Mouse (Mus musculus): ENCODE measurements at regions not wholly inside any gene's neighbourhood (a gene's known extent, or its start where the extent isn't known, plus 50 kb on each side); places are given as distances from the start of the nearest gene placed in this dataset.

- WGBS: 49% methylated on average over 2 of the region's 2 CpGs
- no peak for DNase-seq (ENCODE audit: low read depth, low spot score)
These were observed 525.1 kb downstream of the Vrk1 start for GRCm38 (mm10) chr12:106535086-106535485.

DNA sequence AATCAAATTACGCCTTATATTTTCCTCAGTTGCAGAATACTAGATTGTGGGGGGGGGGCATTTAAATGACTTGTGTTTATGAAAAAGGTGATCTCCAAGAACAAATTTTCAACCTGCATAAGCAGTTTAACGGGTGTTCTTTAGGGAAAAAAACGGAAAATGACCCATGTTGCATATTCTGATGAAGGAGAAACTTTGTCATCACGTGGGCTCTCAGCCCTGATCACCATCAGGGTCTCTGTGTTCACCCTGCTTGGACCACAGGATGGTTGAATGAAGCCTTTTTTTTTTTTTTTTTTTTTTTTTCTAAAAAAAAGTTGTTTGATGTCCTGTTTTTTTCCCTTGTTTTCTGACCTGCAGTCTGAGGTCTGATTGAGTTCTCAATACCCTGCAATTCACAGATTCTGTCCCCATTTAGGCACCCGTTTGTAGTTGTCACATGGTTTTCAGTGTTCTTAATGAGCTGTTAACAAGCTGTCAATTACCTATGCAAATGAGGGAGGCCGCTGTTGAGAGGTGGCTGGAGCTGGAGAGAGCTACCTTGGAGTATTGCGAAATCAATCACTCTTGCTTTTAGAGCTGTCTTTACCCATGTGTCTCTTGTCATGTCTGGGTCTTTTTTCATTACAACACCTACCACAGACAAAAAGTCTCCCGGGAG is 525.7 kb downstream of the Vrk1 start:
- 33% methylated on average over 8 of the region's 8 CpGs for WGBS
- no peak for DNase-seq (ENCODE audit: low read depth, low spot score)

DNA sequence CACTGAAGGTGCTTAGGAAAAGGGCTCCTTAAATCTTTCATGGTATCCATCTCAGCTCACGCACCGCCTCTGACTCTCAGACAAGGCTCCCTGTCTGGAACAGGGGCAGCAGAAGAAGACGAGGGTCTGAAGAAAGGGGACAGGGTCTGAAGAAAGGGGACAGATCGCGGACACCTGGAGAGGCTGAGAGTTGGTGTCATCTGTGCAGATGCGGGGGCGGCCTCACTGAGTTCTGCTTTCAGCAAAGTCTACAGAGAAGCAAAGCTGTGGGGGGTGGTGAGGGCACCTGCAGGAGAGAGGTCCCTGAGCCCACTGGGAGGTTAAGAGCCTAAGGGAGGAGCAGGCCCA is 526.2 kb downstream of the Vrk1 start:
- DNase-seq (ENCODE audit: low read depth, low spot score): no peak
- 15% methylated on average over 7 of the region's 7 CpGs for WGBS

GRCm38 (mm10) chr12:106540003-106540402 is 530.0 kb downstream of the Vrk1 start:
- no peak for DNase-seq (ENCODE audit: low read depth, low spot score)
- 54% methylated on average over 6 of the region's 6 CpGs for whole genome bisulfite sequencing

DNA sequence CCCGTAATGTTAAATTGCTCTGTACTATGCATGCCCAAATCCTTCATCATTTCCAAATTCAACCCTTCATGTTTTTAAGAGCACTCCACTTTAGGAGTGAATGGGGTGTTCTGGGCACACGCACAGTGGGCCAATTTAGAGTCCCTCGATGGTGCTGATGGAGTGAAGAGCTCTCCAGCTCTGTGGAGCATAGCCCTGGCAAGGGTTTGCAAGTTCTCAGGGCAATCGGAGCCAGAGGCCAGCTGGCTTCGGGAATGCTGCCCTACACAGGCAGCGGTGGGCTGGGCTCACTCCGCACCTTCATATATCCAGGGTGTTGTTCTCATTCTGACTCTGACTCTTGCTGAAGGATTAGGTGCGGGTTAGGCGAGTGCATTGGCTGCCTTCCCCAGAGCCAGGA is 549.5 kb downstream of the Vrk1 start:
- WGBS: 83% methylated on average over 9 of the region's 9 CpGs
- DNase-seq (ENCODE audit: low read depth, low spot score): no peak

- 15% methylated on average over 6 of the region's 6 CpGs for WGBS
- no peak for DNase-seq (ENCODE audit: low read depth, low spot score)
These were observed 555.2 kb downstream of the Vrk1 start for GRCm38 (mm10) chr12:106565263-106565681.

DNA sequence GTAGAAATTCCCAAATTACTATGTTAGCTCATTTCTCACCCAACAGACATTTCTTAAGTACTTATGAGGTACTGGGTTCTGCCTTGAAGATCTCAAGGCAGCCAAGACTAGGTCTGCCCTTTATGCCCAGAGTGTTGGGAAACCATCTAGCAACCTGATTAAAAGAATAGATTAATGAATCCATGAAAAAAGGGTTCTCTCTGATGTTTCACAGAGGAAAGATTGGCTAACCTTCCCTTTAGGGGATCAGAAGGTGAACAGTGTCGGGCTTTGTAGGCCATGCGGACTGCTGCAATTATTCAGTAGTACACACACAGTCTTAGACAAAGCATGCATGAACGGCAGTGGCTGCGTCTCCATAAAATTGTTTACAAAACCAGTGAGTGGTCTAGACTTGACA is 556.3 kb downstream of the Vrk1 start:
- DNase-seq (ENCODE audit: low read depth, low spot score): no peak
- WGBS: 79% methylated on average over 4 of the region's 4 CpGs

- WGBS: 52% methylated on average over 5 of the region's 5 CpGs
- DNase-seq (ENCODE audit: low read depth, low spot score): no peak
These were observed 557.1 kb downstream of the Vrk1 start for GRCm38 (mm10) chr12:106567116-106567515.

DNA sequence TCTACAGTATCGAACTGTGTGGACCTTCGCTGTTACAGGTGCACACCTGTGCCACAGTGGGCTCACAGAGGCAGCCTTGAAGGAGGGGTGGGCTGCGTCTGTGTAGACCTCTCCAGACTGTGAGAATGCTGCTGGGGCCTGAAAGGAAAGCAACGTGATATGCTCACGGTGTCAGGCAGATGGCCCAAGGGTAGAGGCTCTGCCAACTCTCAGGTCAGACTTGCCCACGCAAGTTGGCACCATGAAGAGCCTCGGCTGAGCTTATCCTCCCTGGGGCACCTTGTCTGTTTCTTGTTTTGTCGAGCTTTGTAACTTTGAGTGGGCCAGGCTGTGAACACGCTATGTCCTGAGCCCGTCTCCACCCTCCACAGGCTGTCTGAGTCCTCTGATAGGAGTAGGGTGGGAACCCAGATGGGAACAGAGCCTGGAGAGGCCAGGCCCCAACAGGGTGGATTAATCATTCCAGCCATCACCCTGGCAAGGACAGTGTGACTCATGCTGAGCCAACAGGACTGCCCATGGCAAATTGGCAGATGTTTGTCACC is 558.6 kb downstream of the Vrk1 start:
- DNase-seq (ENCODE audit: low read depth, low spot score): no peak
- 82% methylated on average over 10 of the region's 10 CpGs for WGBS

DNA sequence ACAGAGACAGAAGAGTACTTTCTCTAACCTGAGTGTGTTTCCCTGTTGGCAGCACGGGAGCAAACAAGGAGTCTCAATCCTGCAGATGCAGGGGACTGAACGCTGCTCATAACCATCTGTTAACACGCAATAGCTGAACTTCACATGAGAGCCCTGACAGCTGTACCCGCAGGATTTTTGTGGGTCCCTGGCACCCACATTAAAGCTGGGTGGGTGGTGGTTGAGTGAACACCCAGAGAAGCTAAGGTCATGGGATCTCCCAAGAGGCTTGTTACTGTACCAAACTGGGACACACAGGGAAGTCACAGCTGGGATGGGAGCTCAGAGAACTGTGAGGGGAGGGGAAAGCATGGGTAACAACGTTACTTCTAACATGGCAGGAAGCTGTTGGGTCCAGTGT is 562.9 kb downstream of the Vrk1 start:
- WGBS: 77% methylated on average over 5 of the region's 5 CpGs
- no peak for DNase-seq (ENCODE audit: low read depth, low spot score)

GRCm38 (mm10) chr12:106582760-106583159 is 572.7 kb downstream of the Vrk1 start:
- 64% methylated on average over 9 of the region's 9 CpGs for WGBS

DNA sequence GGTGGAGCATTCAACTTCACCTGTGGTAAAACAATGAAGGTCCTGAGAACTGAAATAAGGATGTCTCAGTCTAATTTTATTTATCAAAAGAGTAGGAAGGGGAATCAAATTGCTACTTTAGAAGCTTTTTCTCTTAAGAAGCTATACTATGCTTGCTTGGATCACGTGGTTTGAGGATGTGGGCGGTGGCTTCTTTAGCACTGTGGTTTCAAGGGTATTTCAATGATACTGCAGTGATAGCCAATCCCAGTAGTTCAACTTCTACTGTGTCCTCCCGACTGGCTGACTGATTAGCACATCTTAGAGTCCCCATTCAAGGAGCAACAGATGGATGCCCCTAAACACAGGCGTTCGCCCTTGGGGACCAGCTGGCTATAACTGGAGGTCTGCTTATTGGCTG is 575.6 kb downstream of the Vrk1 start:
- WGBS: 83% methylated on average over 5 of the region's 5 CpGs
- no peak for DNase-seq (ENCODE audit: low read depth, low spot score)

More at GRCm38 (mm10) chr12:106582760-106583159, 572.7 kb downstream of the Vrk1 start:
- DNase-seq (ENCODE audit: low read depth, low spot score): no peak

- WGBS: 91% methylated on average over 9 of the region's 9 CpGs
- no peak for DNase-seq (ENCODE audit: low read depth, low spot score)
These were observed 582.7 kb downstream of the Vrk1 start for GRCm38 (mm10) chr12:106592686-106593085.

GRCm38 (mm10) chr12:106597636-106598035 is 587.6 kb downstream of the Vrk1 start:
- WGBS: 20% methylated on average over 12 of the region's 12 CpGs

GRCm38 (mm10) chr12:106607240-106607639 is 597.2 kb downstream of the Vrk1 start:
- DNase-seq (ENCODE audit: low read depth, low spot score): no peak

More at GRCm38 (mm10) chr12:106597636-106598035, 587.6 kb downstream of the Vrk1 start:
- no peak for DNase-seq (ENCODE audit: low read depth, low spot score)

GRCm38 (mm10) chr12:106607655-106608337 is 597.8 kb downstream of the Vrk1 start:
- DNase-seq (ENCODE audit: low read depth, low spot score): no peak
- WGBS: 68% methylated on average over 11 of the region's 11 CpGs

DNA sequence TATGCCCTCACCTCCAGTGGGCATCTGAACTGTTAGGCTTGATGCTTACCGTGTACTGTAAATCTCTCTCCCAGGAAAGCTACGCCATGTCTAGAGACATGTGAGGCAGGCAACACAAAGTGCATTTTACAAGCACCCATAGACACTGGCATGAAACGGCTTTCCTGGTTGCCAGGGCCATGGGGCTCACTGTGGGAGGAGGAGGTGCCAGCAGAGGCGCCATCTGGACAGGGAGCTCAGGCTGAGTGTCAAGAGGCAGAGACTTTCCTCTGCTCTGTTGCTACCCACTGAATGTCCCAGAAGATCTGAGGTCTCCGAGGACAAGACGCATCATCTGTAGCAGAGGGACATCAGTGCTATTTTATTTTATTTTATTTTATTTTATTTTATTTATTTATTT is 608.7 kb downstream of the Vrk1 start:
- DNase-seq (ENCODE audit: low read depth, low spot score): no peak
- 93% methylated on average over 6 of the region's 6 CpGs for WGBS

GRCm38 (mm10) chr12:106626786-106627185 is 616.8 kb downstream of the Vrk1 start:
- no peak for DNase-seq (ENCODE audit: low read depth, low spot score)
- 73% methylated on average over 15 of the region's 15 CpGs for WGBS

DNA sequence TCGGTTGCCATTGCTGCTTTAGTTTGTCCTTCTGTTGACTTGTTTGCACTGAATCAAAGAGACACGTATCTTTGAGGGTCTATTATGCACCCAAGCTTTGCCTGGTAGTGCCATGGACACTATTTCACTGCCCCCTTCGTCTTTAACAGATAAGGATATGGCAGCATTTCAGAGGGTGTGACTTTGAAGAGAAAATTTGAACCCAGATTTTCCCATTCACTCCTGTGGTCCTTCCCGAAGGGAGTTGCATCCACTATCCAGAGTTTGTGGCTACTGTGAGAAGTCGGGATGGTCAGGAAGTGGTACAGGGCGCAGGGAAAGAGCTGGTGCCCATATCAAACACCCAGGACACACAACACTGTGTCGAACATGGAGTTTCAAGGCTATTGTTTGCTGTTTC is 622.5 kb downstream of the Vrk1 start:
- no peak for DNase-seq (ENCODE audit: low read depth, low spot score)
- WGBS: 68% methylated on average over 7 of the region's 7 CpGs

GRCm38 (mm10) chr12:106633096-106633495 is 623.1 kb downstream of the Vrk1 start:
- DNase-seq (ENCODE audit: low read depth, low spot score): no peak
- 10% methylated on average over 8 of the region's 8 CpGs for WGBS

DNA sequence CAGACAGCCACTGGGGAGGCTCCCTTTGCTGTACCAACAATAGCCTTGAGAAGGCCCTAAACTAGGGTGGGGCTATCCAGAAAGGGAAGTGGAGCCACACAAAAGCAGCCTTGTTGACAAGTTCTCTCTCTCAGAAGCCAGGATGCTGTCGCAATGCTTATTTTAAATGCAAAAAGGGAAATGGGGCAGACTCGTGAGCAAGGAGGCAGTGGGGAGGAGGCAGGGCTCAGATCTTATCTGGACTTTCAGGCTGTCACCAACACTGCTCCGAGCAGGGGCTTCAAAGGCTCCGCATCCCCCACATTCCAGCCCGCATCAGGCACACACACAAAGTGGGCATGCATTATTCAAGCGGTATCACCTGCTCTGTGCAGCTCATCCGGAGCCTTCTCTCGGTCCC is 648.3 kb downstream of the Vrk1 start:
- no peak for DNase-seq (ENCODE audit: low read depth, low spot score)
- WGBS: 11% methylated on average over 8 of the region's 8 CpGs

Data from large intestine, adult 2 months (tissue).